Mouse (Mus musculus) stomach, postnatal 0 days (tissue): ENCODE data around the gene Lypd3.
"Not testable (repeated sequence)": the region's sequence is repeated elsewhere in the genome, so short reads cannot be mapped to it uniquely, and the experiment has no call there.

Experiments
- CTCF ChIP-seq: IDR thresholded peaks from 2 replicates; pipeline ENCODE4 v1.5.1; 2016; ENCODE audit warnings: antibody characterized with exemption, low read depth, mild to moderate bottlenecking, moderate library complexity
- EP300 ChIP-seq: optimal IDR thresholded peaks from 2 replicates; pipeline ENCODE3; 2016; ENCODE audit warnings: antibody characterized with exemption

DNA sequence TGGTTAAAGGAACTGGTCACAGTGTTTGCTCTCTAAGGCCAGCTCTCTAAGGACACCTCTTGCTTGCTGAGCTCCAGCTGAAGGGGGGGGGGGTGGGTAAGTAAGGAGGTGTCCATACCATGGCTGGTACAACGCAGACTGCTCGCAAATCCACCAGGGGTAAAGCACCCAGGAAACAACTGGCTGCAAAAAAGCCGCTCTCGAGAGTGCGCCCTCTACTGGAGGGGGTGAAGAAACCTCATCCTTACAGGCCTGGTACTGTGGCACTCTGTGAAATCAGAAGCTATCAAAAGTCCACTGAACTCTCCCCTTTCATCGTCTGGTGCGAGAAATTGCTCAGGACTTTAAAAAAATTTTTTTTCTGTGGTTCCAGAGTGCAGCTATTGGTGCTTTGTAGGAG lies 47.8 kb downstream of the Lypd3 start:
- TF ChIP-seq CTCF, EP300: not testable (repeated sequence)
